Mouse (Mus musculus) neural tube, embryonic 11.5 days (tissue): Measurements from ENCODE around the gene Ncf2. TPM values are rescaled to one million over a fixed set of nuclear protein-coding genes. Genes with fewer than 3 reads are reported as not detected.

ENCODE experiments used
- ATAC-seq: fragments of 200-750 bp; cut with Nextera tagmentation; 2 replicates; pipeline ENCODE4 v1.8.0; 2017; ENCODE audit warnings: moderate number of reproducible peaks, mild to moderate bottlenecking, moderate TSS enrichment, moderate library complexity; ENCODE audit not compliant: insufficient read depth, low FRiP score, low TSS enrichment
- DNase-seq: peaks from one replicate; pipeline ENCODE4 v3.0.0-alpha.2; 2015; ENCODE audit warnings: low spot score
- H3K27ac ChIP-seq: fragments of 300-500 bp; sonication (generic); 2 replicates; pipeline ENCODE4 v1.5.1; 2014; ENCODE audit warnings: low read depth, mild to moderate bottlenecking, low read length
- H3K27me3 ChIP-seq: fragments of 300-500 bp; sonication (generic); 2 replicates; pipeline ENCODE4 v1.6.1; 2014; ENCODE audit warnings: mild to moderate bottlenecking, low read length, mixed read lengths; ENCODE audit not compliant: control insufficient read depth, insufficient read depth
- H3K36me3 ChIP-seq: fragments of 300-500 bp; sonication (generic); 2 replicates; pipeline ENCODE4 v1.6.1; 2014; ENCODE audit warnings: mild to moderate bottlenecking, low read length, moderate library complexity, mixed read lengths; ENCODE audit not compliant: control insufficient read depth, insufficient read depth
- H3K4me1 ChIP-seq: fragments of 300-500 bp; sonication (generic); 2 replicates; pipeline ENCODE4 v1.6.1; 2014; ENCODE audit warnings: low read length, mixed read lengths; ENCODE audit not compliant: control insufficient read depth, insufficient read depth
- H3K4me2 ChIP-seq: fragments of 300-500 bp; sonication (generic); 2 replicates; pipeline ENCODE4 v1.6.1; 2014; ENCODE audit warnings: low read depth, mild to moderate bottlenecking, moderate library complexity
- H3K4me3 ChIP-seq: fragments of 300-500 bp; sonication (generic); 2 replicates; pipeline ENCODE4 v1.5.1; 2014; ENCODE audit warnings: low read depth, low read length
- H3K9ac ChIP-seq: fragments of 300-500 bp; sonication (generic); 2 replicates; pipeline ENCODE4 v1.6.1; 2014; ENCODE audit warnings: mild to moderate bottlenecking, low read length
- H3K9me3 ChIP-seq: fragments of 300-500 bp; sonication (generic); 2 replicates; pipeline ENCODE4 v1.6.1; 2016; ENCODE audit warnings: low read length; ENCODE audit not compliant: control insufficient read depth
- WGBS: fragments of 180-500 bp; shearing (Covaris S2); extraction: QIAGEN DNeasy Blood & Tissue Kit; methylation state at CpG from one replicate; pipeline ENCODE4 v1.1.7; 2014; 5-methylcytosine and 5-hydroxymethylcytosine counted together
- polyA plus RNA-seq: library from polyadenylated mRNA; unstranded; fragments of >200 nt; fragmentation: Nextera tagmentation; extraction: Ambion mirVana; gene quantifications from 2 replicates; pipeline ENCODE4 v1.2.1, GENCODE M21; 2014

Ncf2 gene
- polyA plus RNA-seq, 1 experiment from 2014 or later, result 3.8 TPM

- 75% methylated on average over 2 of the region's 2 CpGs for WGBS
Observed at GRCm38 (mm10) chr1:152808392-152808680, 8.3 kb downstream of the Ncf2 start.

GRCm38 (mm10) chr1:152809541-152810252, 9.7 kb downstream of the Ncf2 start:
- no peaks in the 10 kb centered on the region for H3K27me3 ChIP-seq
- H3K4me2 ChIP-seq, result no peak overlapping the region

More at GRCm38 (mm10) chr1:152808392-152808680, 8.3 kb downstream of the Ncf2 start:
- no peak overlapping the region for H3K4me2 ChIP-seq
- no peaks in the 10 kb centered on the region for H3K36me3 ChIP-seq
- H3K9ac ChIP-seq, result no peak overlapping the region
- DNase-seq, result no peak
- no peak overlapping the region for H3K4me3 ChIP-seq
- H3K9me3 ChIP-seq, result no peaks in the 10 kb centered on the region
- H3K27me3 ChIP-seq, result no peaks in the 10 kb centered on the region
- no peak overlapping the region for H3K27ac ChIP-seq
- H3K4me1 ChIP-seq, result no peaks in the 10 kb centered on the region
- ATAC-seq, result no peak

GRCm38 (mm10) chr1:152810533-152811439, 10.8 kb downstream of the Ncf2 start:
- Histone ChIP-seq H3K27ac (no peak overlapping the region), H3K4me3 (no peak overlapping the region), H3K36me3 (no peaks in the 10 kb centered on the region), H3K9me3 (no peaks in the 10 kb centered on the region), H3K4me2 (no peak overlapping the region), H3K9ac (no peak overlapping the region), H3K27me3 (no peaks in the 10 kb centered on the region), H3K4me1 (peaks cover 2% of the 10 kb centered on the region; the same call in 1 of the 2 replicates)
- ATAC-seq (no peak), DNase-seq (no peak)
- WGBS, result 65% methylated on average over 13 of the region's 13 CpGs

More at GRCm38 (mm10) chr1:152809541-152810252, 9.7 kb downstream of the Ncf2 start:
- H3K4me1 ChIP-seq, result no peaks in the 10 kb centered on the region
- ATAC-seq (no peak), DNase-seq (peak; percentile 51)
- H3K36me3 ChIP-seq, result no peaks in the 10 kb centered on the region
- no peaks in the 10 kb centered on the region for H3K9me3 ChIP-seq
- H3K4me3 ChIP-seq, result no peak overlapping the region
- no peak overlapping the region for H3K27ac ChIP-seq
- WGBS, result 34% methylated on average over 8 of the region's 8 CpGs
- H3K9ac ChIP-seq, result no peak overlapping the region

- no peaks in the 10 kb centered on the region for H3K9me3 ChIP-seq
Observed at GRCm38 (mm10) chr1:152815265-152815701, 15.3 kb downstream of the Ncf2 start.

GRCm38 (mm10) chr1:152817027-152817769, 17.2 kb downstream of the Ncf2 start:
- H3K9ac ChIP-seq, result no peak overlapping the region
- no peak overlapping the region for H3K4me2 ChIP-seq
- WGBS, result 21% methylated on average over 12 of the region's 12 CpGs
- H3K27ac ChIP-seq, result peak overlapping the region; percentile 78
- H3K4me1 ChIP-seq, result peaks cover 26% of the 10 kb centered on the region
- H3K4me3 ChIP-seq, result no peak overlapping the region
- ATAC-seq (peak; percentile 77), DNase-seq (peak; percentile 76)
- no peaks in the 10 kb centered on the region for H3K27me3 ChIP-seq
- H3K9me3 ChIP-seq, result no peaks in the 10 kb centered on the region
- H3K36me3 ChIP-seq, result no peaks in the 10 kb centered on the region

More at GRCm38 (mm10) chr1:152815265-152815701, 15.3 kb downstream of the Ncf2 start:
- Histone ChIP-seq H3K4me2 (no peak overlapping the region), H3K4me1 (peaks cover 26% of the 10 kb centered on the region), H3K27me3 (no peaks in the 10 kb centered on the region), H3K27ac (0 out of 2 replicates have a peak overlapping the region, but pooled peaks have one; percentile 1), H3K36me3 (no peaks in the 10 kb centered on the region), H3K4me3 (no peak overlapping the region), H3K9ac (no peak overlapping the region)
- DNase-seq, result peak; percentile 58
- 30% methylated on average over 7 of the region's 7 CpGs for WGBS
- peak; percentile 59 for ATAC-seq

GRCm38 (mm10) chr1:152817794-152818193, 17.8 kb downstream of the Ncf2 start:
- no peak overlapping the region for H3K4me3 ChIP-seq
- H3K4me2 ChIP-seq, result no peak overlapping the region
- peaks cover 26% of the 10 kb centered on the region for H3K4me1 ChIP-seq
- DNase-seq (peak; percentile 40), ATAC-seq (no peak)
- H3K27ac ChIP-seq, result peak overlapping the region; percentile 78
- no peak overlapping the region for H3K9ac ChIP-seq
- 26% methylated on average over 10 of the region's 10 CpGs for WGBS
- H3K27me3 ChIP-seq, result no peaks in the 10 kb centered on the region
- H3K9me3 ChIP-seq, result no peaks in the 10 kb centered on the region
- H3K36me3 ChIP-seq, result no peaks in the 10 kb centered on the region

GRCm38 (mm10) chr1:152819558-152819957, 19.6 kb downstream of the Ncf2 start:
- Histone ChIP-seq H3K9ac (no peak overlapping the region), H3K4me2 (no peak overlapping the region), H3K27ac (no peak overlapping the region), H3K4me1 (peaks cover 26% of the 10 kb centered on the region), H3K9me3 (no peaks in the 10 kb centered on the region), H3K4me3 (no peak overlapping the region), H3K36me3 (no peaks in the 10 kb centered on the region), H3K27me3 (no peaks in the 10 kb centered on the region)
- ATAC-seq (no peak), DNase-seq (no peak)
- 74% methylated on average over 6 of the region's 6 CpGs for WGBS

GRCm38 (mm10) chr1:152820911-152821695, 21.1 kb downstream of the Ncf2 start:
- DNase-seq, result no peak
- ATAC-seq, result no peak
- WGBS, result 80% methylated on average over 7 of the region's 7 CpGs
- Histone ChIP-seq H3K4me3 (no peak overlapping the region), H3K36me3 (no peaks in the 10 kb centered on the region), H3K27me3 (no peaks in the 10 kb centered on the region), H3K27ac (no peak overlapping the region), H3K4me2 (no peak overlapping the region), H3K9ac (no peak overlapping the region), H3K4me1 (peaks cover 22% of the 10 kb centered on the region), H3K9me3 (no peaks in the 10 kb centered on the region)
